Mouse (Mus musculus) ES-E14 (cell line): ENCODE results near the gene Pkd2l1. TPM values are rescaled to one million over a fixed set of nuclear protein-coding genes. Genes with fewer than 3 reads are reported as not detected.
A peak's percentile ranks its signal among the peaks of the same experiment; 100 is the strongest.

Source experiments
- DNase-seq: peaks from one replicate; pipeline ENCODE4 v3.0.0-alpha.2; 2013; ENCODE audit warnings: low read depth, low spot score
- H3K27ac ChIP-seq: 2 replicates; pipeline ENCODE4 v1.5.1; 2012; ENCODE audit warnings: low read depth, mild to moderate bottlenecking, low read length, moderate library complexity, mixed read lengths; ENCODE audit not compliant: poor library complexity, insufficient read depth, severe bottlenecking
- H3K36me3 ChIP-seq: 2 replicates; pipeline ENCODE4 v1.6.1; 2012; ENCODE audit warnings: mild to moderate bottlenecking, low read length, moderate library complexity, mixed read lengths; ENCODE audit not compliant: control insufficient read depth, poor library complexity, insufficient read depth, severe bottlenecking
- H3K4me1 ChIP-seq, 2 experiments: fragments of 150-350 bp in 1 of 2; sonication (generic) in 1 of 2; 2 replicates each; pipeline ENCODE4 v1.6.1; 2012; ENCODE audit warnings: low read length in 2 of 2, mild to moderate bottlenecking in 1 of 2, mixed read lengths in 1 of 2; ENCODE audit not compliant: control insufficient read depth in 2 of 2, insufficient read depth in 2 of 2, poor library complexity in 1 of 2
- H3K4me3 ChIP-seq, 2 experiments: fragments of 150-350 bp in 1 of 2; sonication (generic) in 1 of 2; 2 replicates each; pipeline ENCODE4 v1.5.1; 2012; ENCODE audit warnings: low read length in 2 of 2, low read depth in 1 of 2, mild to moderate bottlenecking in 1 of 2, mixed read lengths in 1 of 2; ENCODE audit not compliant: insufficient read depth in 1 of 2, poor library complexity in 1 of 2, severe bottlenecking in 1 of 2
- H3K9ac ChIP-seq: 2 replicates; pipeline ENCODE4 v1.6.1; 2012; ENCODE audit warnings: low read depth, mild to moderate bottlenecking, low read length, mixed read lengths; ENCODE audit not compliant: poor library complexity, insufficient read depth, severe bottlenecking
- H3K9me3 ChIP-seq: fragments of 150-350 bp; sonication (generic); 2 replicates; pipeline ENCODE4 v1.6.1; 2012; ENCODE audit warnings: low read depth, mild to moderate bottlenecking, low read length; ENCODE audit not compliant: control insufficient read depth, insufficient read depth
- CHD2 ChIP-seq: IDR thresholded peaks from 2 replicates; pipeline ENCODE4 v1.6.1; 2014; ENCODE audit warnings: mild to moderate bottlenecking, low read depth, low read length, inconsistent platforms
- HCFC1 ChIP-seq: IDR thresholded peaks from 2 replicates; pipeline ENCODE4 v1.6.1; 2012; ENCODE audit warnings: low read length, inconsistent platforms, borderline replicate concordance; ENCODE audit not compliant: insufficient read depth
- MAFK ChIP-seq: IDR thresholded peaks from 2 replicates; pipeline ENCODE4 v1.6.1; 2014; ENCODE audit warnings: mild to moderate bottlenecking, low read depth, low read length, inconsistent platforms; ENCODE audit not compliant: insufficient read depth
- ZC3H11A ChIP-seq: IDR thresholded peaks from 2 replicates; pipeline ENCODE4 v1.6.1; 2012; ENCODE audit warnings: low read depth, mild to moderate bottlenecking, inconsistent platforms, low read length, borderline replicate concordance
- ZNF384 ChIP-seq: IDR thresholded peaks from 2 replicates; pipeline ENCODE4 v1.6.1; 2012; ENCODE audit warnings: low read depth, low read length, inconsistent platforms
- in situ Hi-C, 2 experiments: fragments of 600-800 bp; cut with MboI; formaldehyde crosslinking; loops; one replicate each; pipeline ENCODE4 v1.15.1; 2025; ENCODE audit warnings: low sequenced_read_pairs in 2 of 2, inconsistent platforms in 1 of 2; ENCODE audit not compliant: unreplicated experiment in 2 of 2
- total RNA-seq: library from RNA; depleted of rRNA; stranded (reverse); fragments of 300-350 nt; gene quantifications from 2 replicates; pipeline ENCODE4 v1.2.3, GENCODE M21; 2012

Pkd2l1 gene
- total RNA-seq, 1 experiment, result 2.4 TPM

- in situ Hi-C loops, result no loop called here
- H3K9ac ChIP-seq, result peak overlapping the region; percentile 66; the same call in 1 of the 2 replicates
- DNase-seq, result no peak
- no peak overlapping the region; the same call in 1 of the 2 replicates for H3K27ac ChIP-seq
- TF ChIP-seq CHD2 (no peak), ZNF384 (no peak), ZC3H11A (no peak), HCFC1 (no peak)
- peaks cover 11% of the 10 kb centered on the region for H3K36me3 ChIP-seq
- H3K9me3 ChIP-seq, result no peaks in the 10 kb centered on the region
- no peaks in the 10 kb centered on the region for H3K4me1 ChIP-seq
- peak overlapping the region; percentile 58 to 99 for H3K4me3 ChIP-seq
Measured at GRCm38 (mm10) chr19:44135960-44136485, 56.2 kb downstream of the Pkd2l1 start.

GRCm38 (mm10) chr19:44135072-44135959 lies 56.9 kb downstream of the Pkd2l1 start, which contains the start of gene Cwf19l1:
Cwf19l1 (minus strand) TSS chr19:44135876.
- Histone ChIP-seq H3K4me1 (no peaks in the 10 kb centered on the region), H3K9me3 (no peaks in the 10 kb centered on the region), H3K27ac (peak within 1 kb of the TSS; percentile 84), H3K36me3 (peaks cover 12% of the 10 kb centered on the region), H3K9ac (peak within 1 kb of the TSS; percentile 90), H3K4me3 (peak within 1 kb of the TSS; percentile 93 to 99)
- peak; percentile 81 for DNase-seq
- in situ Hi-C loops, result no loop called here
- TF ChIP-seq CHD2 (no peak), ZNF384 (no peak), HCFC1 (0 out of 2 replicates have a peak, but pooled peaks have one; percentile 46)

- in situ Hi-C loops, result no loop called here
- Histone ChIP-seq H3K9ac (no peak overlapping the region), H3K27ac (no peak overlapping the region), H3K9me3 (no peaks in the 10 kb centered on the region), H3K4me1 (no peaks in the 10 kb centered on the region), H3K4me3 (no peak overlapping the region), H3K36me3 (peaks cover 17% of the 10 kb centered on the region)
- TF ChIP-seq HCFC1 (no peak), ZNF384 (no peak), ZC3H11A (no peak), MAFK (no peak), CHD2 (no peak)
- DNase-seq, result no peak
Measured at GRCm38 (mm10) chr19:44132917-44133316, 59.3 kb downstream of the Pkd2l1 start.

GRCm38 (mm10) chr19:44128560-44128959 lies 63.7 kb downstream of the Pkd2l1 start:
- no peaks in the 10 kb centered on the region for H3K4me1 ChIP-seq
- no peak overlapping the region for H3K27ac ChIP-seq
- no peaks in the 10 kb centered on the region for H3K9me3 ChIP-seq
- TF ChIP-seq ZC3H11A (no peak), CHD2 (no peak), ZNF384 (no peak), MAFK (no peak), HCFC1 (no peak)
- no peak for DNase-seq
- H3K36me3 ChIP-seq, result peaks cover 28% of the 10 kb centered on the region
- H3K9ac ChIP-seq, result no peak overlapping the region
- in situ Hi-C loops, result no loop called here
- no peak overlapping the region for H3K4me3 ChIP-seq
